Mouse (Mus musculus) intestine, embryonic 14.5 days (tissue): ENCODE measurements around the gene Prdm2. TPM values are rescaled to one million over a fixed set of nuclear protein-coding genes. Genes with fewer than 3 reads are reported as not detected.

Experiments used
- ATAC-seq: fragments of 200-750 bp; cut with Nextera tagmentation; replicated peaks from 2 replicates; pipeline ENCODE4 v1.8.0; 2017; ENCODE audit warnings: low read depth, moderate number of reproducible peaks, moderate TSS enrichment, moderate library complexity; ENCODE audit not compliant: low FRiP score, low TSS enrichment
- DNase-seq: peaks from one replicate; pipeline ENCODE4 v3.0.0-alpha.2; 2018; ENCODE audit warnings: low spot score
- H3K27ac ChIP-seq: fragments of 300-500 bp; sonication (generic); 2 replicates; pipeline ENCODE4 v1.5.1; 2014; ENCODE audit warnings: low read depth, mild to moderate bottlenecking, control low read depth
- H3K27me3 ChIP-seq: fragments of 300-500 bp; sonication (generic); replicated peaks from 2 replicates; pipeline ENCODE4 v1.6.1; 2014; ENCODE audit warnings: low read length, control low read depth; ENCODE audit not compliant: control insufficient read depth, insufficient read depth
- H3K36me3 ChIP-seq: fragments of 300-500 bp; sonication (generic); 2 replicates; pipeline ENCODE4 v1.6.1; 2014; ENCODE audit warnings: low read length, control low read depth; ENCODE audit not compliant: control insufficient read depth, insufficient read depth
- H3K4me1 ChIP-seq: fragments of 300-500 bp; sonication (generic); replicated peaks from 2 replicates; pipeline ENCODE4 v1.6.1; 2014; ENCODE audit warnings: low read length, control low read depth, mixed read lengths; ENCODE audit not compliant: control insufficient read depth, insufficient read depth
- H3K4me2 ChIP-seq: fragments of 300-500 bp; sonication (generic); 2 replicates; pipeline ENCODE4 v1.6.1; 2014; ENCODE audit warnings: low read length
- H3K4me3 ChIP-seq: fragments of 300-500 bp; sonication (generic); 2 replicates; pipeline ENCODE4 v1.5.1; 2014; ENCODE audit warnings: low read depth, low read length, control low read depth, mixed read lengths
- H3K9ac ChIP-seq: fragments of 300-500 bp; sonication (generic); 2 replicates; pipeline ENCODE4 v1.6.1; 2014; ENCODE audit warnings: mild to moderate bottlenecking, low read length
- H3K9me3 ChIP-seq: fragments of 300-500 bp; sonication (generic); 2 replicates; pipeline ENCODE4 v1.6.1; 2016; ENCODE audit warnings: low read length, control low read depth; ENCODE audit not compliant: control insufficient read depth
- WGBS: fragments of 180-500 bp; shearing (Covaris S2); extraction: QIAGEN DNeasy Blood & Tissue Kit; methylation state at CpG from one replicate; pipeline ENCODE4 v1.1.7; 2014; 5-methylcytosine and 5-hydroxymethylcytosine counted together
- polyA plus RNA-seq: library from polyadenylated mRNA; unstranded; fragments of >200 nt; fragmentation: Nextera tagmentation; extraction: Ambion mirVana; gene quantifications from 2 replicates; pipeline ENCODE4 v1.2.1, GENCODE M21; 2014

The Prdm2 gene
- polyA plus RNA-seq: 12.4 and 12.5 TPM in 2 replicates

DNA sequence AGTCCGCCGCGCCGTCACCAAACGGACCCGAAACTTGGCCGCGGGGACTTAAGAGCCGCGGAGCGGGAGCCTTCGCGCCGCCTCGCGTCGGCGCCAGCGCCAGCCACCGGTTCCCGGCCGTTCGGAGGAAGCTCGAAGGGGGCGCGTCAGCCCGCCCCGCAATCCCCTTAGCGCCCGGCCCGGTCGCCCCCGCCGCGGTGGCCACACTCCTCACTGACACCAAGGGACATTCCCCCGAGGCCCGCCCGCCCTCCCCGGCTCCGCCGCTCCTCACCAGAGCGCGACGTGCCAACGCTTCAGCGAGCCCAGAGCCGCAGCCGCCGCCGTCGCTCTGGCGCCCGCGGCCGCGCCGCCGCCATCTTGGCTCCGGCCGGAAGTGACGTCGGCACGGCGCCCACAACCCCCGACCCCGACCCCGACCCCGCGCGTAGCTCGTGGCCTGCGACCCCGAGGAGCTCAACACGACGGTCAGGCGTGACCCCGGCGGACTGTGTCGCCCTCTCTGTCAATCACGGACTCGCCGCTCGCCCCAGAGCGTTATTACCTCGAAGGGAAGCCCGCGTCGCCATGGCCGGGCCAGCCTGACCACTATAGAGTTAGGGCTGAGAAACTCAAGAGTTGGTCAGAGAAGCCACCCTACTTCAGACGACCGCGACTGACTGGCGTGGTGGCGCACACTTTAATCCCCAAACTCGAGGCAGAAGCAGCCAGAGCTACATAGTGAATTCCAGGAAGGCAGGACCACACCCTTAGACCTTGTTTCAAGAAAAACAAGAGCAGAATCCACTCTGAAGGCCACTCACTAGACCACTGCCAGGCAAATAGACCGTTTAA is at the start of gene Prdm2:
Gene Prdm2, minus strand, starts transcription at position 655 of the 834 bp plus-strand sequence.
- peak within 1 kb of the TSS; percentile 97 for H3K4me2 ChIP-seq
- WGBS: 2% methylated on average over 79 of the region's 96 CpGs
- H3K4me1 ChIP-seq: peaks cover 8% of the 10 kb centered on the region

GRCm38 (mm10) chr4:143259718-143260349 is 47.0 kb upstream of the Prdm2 start:
- H3K4me3 ChIP-seq: no peak overlapping the region
- DNase-seq: no peak
- 29% methylated on average over 7 of the region's 8 CpGs for WGBS
- peaks cover 5% of the 10 kb centered on the region; the same call in 1 of the 2 replicates for H3K4me1 ChIP-seq
- no peak overlapping the region for H3K4me2 ChIP-seq
- no peak overlapping the region for H3K9ac ChIP-seq
- no peaks in the 10 kb centered on the region for H3K27me3 ChIP-seq
- no peaks in the 10 kb centered on the region for H3K36me3 ChIP-seq
- H3K27ac ChIP-seq: no peak overlapping the region
- peak; percentile 51; the same call in 1 of the 2 replicates for ATAC-seq
- H3K9me3 ChIP-seq: no peaks in the 10 kb centered on the region

More for the DNA sequence above, at the start of gene Prdm2:
- Histone ChIP-seq H3K27me3 (no peaks in the 10 kb centered on the region), H3K9ac (peak within 1 kb of the TSS; percentile 90), H3K4me3 (peak within 1 kb of the TSS; percentile 78), H3K9me3 (no peaks in the 10 kb centered on the region), H3K36me3 (no peaks in the 10 kb centered on the region), H3K27ac (peak within 1 kb of the TSS; percentile 87)
- ATAC-seq (peak; percentile 90), DNase-seq (peak; percentile 91)

DNA sequence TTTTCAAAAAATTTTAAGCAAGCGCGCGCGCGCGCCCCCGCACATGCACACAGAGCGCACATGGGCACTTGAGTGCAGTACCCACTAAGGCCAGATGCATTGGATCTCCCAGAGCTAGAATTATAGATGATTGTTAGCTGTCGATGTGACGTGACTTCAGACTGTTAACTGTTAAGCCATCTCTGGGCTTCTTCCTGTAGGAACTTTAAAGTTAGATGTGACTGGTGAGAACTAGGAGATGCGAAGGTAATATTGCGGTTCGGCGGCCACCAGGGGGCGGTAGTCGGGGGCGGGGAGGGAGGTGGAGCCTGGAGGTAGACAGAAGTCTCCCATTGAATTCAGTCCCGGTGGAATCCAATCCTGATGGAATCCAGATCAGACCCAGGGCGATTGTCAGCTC is 45.7 kb upstream of the Prdm2 start:
- peak; percentile 44; the same call in 1 of the 2 replicates for ATAC-seq
- Histone ChIP-seq H3K27me3 (no peaks in the 10 kb centered on the region), H3K36me3 (no peaks in the 10 kb centered on the region), H3K4me1 (peaks cover 5% of the 10 kb centered on the region; the same call in 1 of the 2 replicates), H3K9ac (no peak overlapping the region), H3K9me3 (no peaks in the 10 kb centered on the region), H3K4me3 (no peak overlapping the region), H3K4me2 (peak overlapping the region; percentile 40), H3K27ac (no peak overlapping the region)
- 35% methylated on average over 19 of the region's 19 CpGs for WGBS
- peak; percentile 82 for DNase-seq

DNA sequence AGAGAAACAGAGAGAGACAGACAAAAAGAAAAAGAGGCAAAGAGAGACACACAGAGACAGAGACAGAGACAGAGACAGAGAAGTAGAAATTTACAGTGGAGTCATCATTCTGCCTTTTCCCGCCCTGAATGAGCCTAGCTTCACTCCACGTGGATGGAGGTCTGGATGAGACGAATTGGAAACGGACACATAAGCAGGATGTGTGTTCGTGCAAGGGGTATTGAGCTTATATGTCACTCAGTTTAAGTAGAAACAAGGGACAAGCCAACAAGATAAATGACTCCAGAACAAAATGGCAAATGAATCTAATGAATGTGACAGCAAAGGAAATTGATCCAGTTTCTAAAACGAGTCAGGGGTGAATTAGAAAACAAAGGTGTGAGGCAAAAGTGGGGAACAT is 45.2 kb upstream of the Prdm2 start:
- 49% methylated on average over 6 of the region's 6 CpGs for WGBS
- no peak overlapping the region for H3K4me3 ChIP-seq
- no peak overlapping the region for H3K9ac ChIP-seq
- no peaks in the 10 kb centered on the region for H3K36me3 ChIP-seq
- H3K9me3 ChIP-seq: no peaks in the 10 kb centered on the region
- no peak for DNase-seq
- no peak overlapping the region for H3K27ac ChIP-seq
- no peaks in the 10 kb centered on the region for H3K27me3 ChIP-seq
- peaks cover 5% of the 10 kb centered on the region; the same call in 1 of the 2 replicates for H3K4me1 ChIP-seq
- no peak overlapping the region for H3K4me2 ChIP-seq
- no peak for ATAC-seq

- ATAC-seq (no peak), DNase-seq (no peak)
- no peak overlapping the region for H3K9ac ChIP-seq
- 50% methylated on average over 8 of the region's 8 CpGs for WGBS
- no peak overlapping the region for H3K4me2 ChIP-seq
- no peaks in the 10 kb centered on the region for H3K36me3 ChIP-seq
- no peak overlapping the region for H3K27ac ChIP-seq
- no peaks in the 10 kb centered on the region for H3K27me3 ChIP-seq
- no peak overlapping the region for H3K4me3 ChIP-seq
- no peaks in the 10 kb centered on the region for H3K9me3 ChIP-seq
- peaks cover 5% of the 10 kb centered on the region; the same call in 1 of the 2 replicates for H3K4me1 ChIP-seq
Observed at GRCm38 (mm10) chr4:143255541-143255940, 42.7 kb upstream of the Prdm2 start.

DNA sequence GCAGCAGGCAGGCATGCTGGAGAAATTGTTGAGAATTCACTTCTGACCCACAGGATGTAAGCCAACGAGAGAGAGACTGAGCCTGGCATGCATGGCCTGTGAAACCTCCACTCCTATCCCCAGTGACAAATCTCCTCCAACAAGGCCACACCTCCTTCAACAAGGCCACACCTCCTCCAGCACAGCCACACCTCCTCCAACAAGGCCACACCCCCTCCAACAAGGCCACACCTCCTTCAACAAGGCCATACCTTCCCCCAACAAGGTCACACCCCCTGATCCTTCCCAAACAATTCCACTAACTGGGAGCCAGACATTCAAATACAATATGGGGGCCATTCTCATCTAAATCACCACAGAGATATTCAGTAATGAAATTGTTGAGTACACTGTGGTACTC is 40.6 kb upstream of the Prdm2 start:
- DNase-seq (no peak), ATAC-seq (no peak)
- Histone ChIP-seq H3K4me1 (no peaks in the 10 kb centered on the region; the same call in 1 of the 2 replicates), H3K27me3 (no peaks in the 10 kb centered on the region), H3K9ac (no peak overlapping the region), H3K4me2 (no peak overlapping the region), H3K36me3 (no peaks in the 10 kb centered on the region), H3K4me3 (no peak overlapping the region), H3K27ac (no peak overlapping the region), H3K9me3 (no peaks in the 10 kb centered on the region)
- 76% methylated on average over 1 of the region's 1 CpGs for WGBS

- H3K4me2 ChIP-seq: no peak overlapping the region
- DNase-seq: no peak
- no peaks in the 10 kb centered on the region for H3K4me1 ChIP-seq
- 71% methylated on average over 5 of the region's 5 CpGs for WGBS
- no peaks in the 10 kb centered on the region for H3K27me3 ChIP-seq
- H3K27ac ChIP-seq: no peak overlapping the region
- no peak overlapping the region for H3K4me3 ChIP-seq
- H3K9ac ChIP-seq: no peak overlapping the region
- no peak for ATAC-seq
- H3K36me3 ChIP-seq: no peaks in the 10 kb centered on the region
- H3K9me3 ChIP-seq: no peaks in the 10 kb centered on the region
Observed at GRCm38 (mm10) chr4:143248050-143248449, 35.3 kb upstream of the Prdm2 start.

DNA sequence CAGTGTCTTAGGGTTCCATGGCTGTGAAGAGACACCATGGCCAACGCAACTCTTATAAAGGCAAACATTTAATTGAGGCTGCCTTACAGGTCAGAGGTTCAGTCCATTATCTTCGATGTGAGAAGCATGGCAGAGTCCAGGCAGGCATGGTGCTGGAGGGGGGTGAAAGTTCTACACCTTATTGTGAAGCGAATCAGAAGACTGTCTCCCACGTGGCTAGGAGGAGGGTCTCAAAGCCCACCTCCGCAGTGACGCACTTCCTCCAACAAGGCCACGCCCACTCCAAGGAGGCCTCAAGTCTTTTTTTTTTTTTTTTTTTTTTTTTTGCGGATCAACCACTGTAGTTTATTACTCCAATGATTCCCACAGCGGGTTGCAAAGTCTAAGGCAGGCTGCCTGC is 28.5 kb upstream of the Prdm2 start:
- H3K4me1 ChIP-seq: no peaks in the 10 kb centered on the region; the same call in 1 of the 2 replicates
- no peaks in the 10 kb centered on the region for H3K36me3 ChIP-seq
- H3K9ac ChIP-seq: no peak overlapping the region
- DNase-seq: no peak
- no peak overlapping the region for H3K27ac ChIP-seq
- H3K27me3 ChIP-seq: no peaks in the 10 kb centered on the region
- H3K4me2 ChIP-seq: no peak overlapping the region
- 77% methylated on average over 9 of the region's 9 CpGs for WGBS
- H3K4me3 ChIP-seq: no peak overlapping the region
- no peaks in the 10 kb centered on the region for H3K9me3 ChIP-seq
- no peak for ATAC-seq
